Mouse (Mus musculus) heart, postnatal 0 days (tissue): Measurements from ENCODE around the gene Usp21.

Source experiments
- CTCF ChIP-seq: IDR thresholded peaks from 2 replicates; pipeline ENCODE4 v1.5.1; 2016; ENCODE audit warnings: antibody characterized with exemption, control low read depth, low read depth
- EP300 ChIP-seq: IDR thresholded peaks from 2 replicates; pipeline ENCODE4 v1.6.1; 2016; ENCODE audit warnings: antibody characterized with exemption, low read depth

DNA sequence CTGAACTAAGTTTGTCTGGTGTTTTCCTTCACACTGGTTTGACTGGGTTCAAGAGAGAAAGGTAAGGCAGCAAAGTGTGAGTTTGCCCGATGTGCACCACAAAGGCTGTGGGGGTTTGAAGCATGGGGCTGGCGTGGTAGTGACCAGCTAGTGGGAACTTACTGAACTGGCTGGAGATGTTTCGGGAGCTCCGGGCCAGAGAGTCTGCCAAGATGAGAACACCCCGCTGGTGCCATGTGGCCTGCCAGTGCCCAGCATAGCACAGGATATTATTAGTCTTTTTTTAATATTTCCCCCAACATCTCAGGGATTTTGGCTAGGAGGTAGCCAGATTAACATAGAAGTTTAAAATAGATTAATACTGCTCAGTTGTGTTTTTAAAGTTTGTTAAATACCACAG is 32.4 kb upstream of the Usp21 start:
- TF ChIP-seq CTCF (no peak), EP300 (no peak)
